Mouse (Mus musculus): Measurements from ENCODE around the gene Sun2.

GRCm38 (mm10) chr15:79747998-79748397 is 5.7 kb upstream of the Sun2 start:
- no peak for TF ChIP-seq MXI1 (IDR thresholded peaks at IDR 0.05; ENCODE audit: low read depth, low read length)
- no peak for TF ChIP-seq NELFE (IDR thresholded peaks at IDR 0.05; ENCODE audit: low read depth, low read length)
- no peak for TF ChIP-seq TBP (conservative IDR thresholded peaks at IDR 0.05; ENCODE audit: low read depth, low read length)
- TF ChIP-seq CTCF (conservative IDR thresholded peaks at IDR 0.05 in 1 of 2, IDR thresholded peaks at IDR 0.05 in 1 of 2; ENCODE audit: low read depth in 2 of 2, low read length in 2 of 2), result peak; percentile 8 to 39; a peak in 2 of 4 replicates
- no peak for TF ChIP-seq EP300 (IDR thresholded peaks at IDR 0.05; ENCODE audit: low read length)
- TF ChIP-seq POLR2A (IDR thresholded peaks at IDR 0.05; ENCODE audit: low read depth, low read length), result no peak
- TF ChIP-seq MAX (IDR thresholded peaks at IDR 0.05; ENCODE audit: low read length), result no peak
- TF ChIP-seq MAFK (IDR thresholded peaks at IDR 0.05; ENCODE audit: insufficient replicate concordance, low read length), result no peak
- no peak for TF ChIP-seq POLR2AphosphoS2 (IDR thresholded peaks at IDR 0.05; ENCODE audit: low read depth, low read length)
- no peak for TF ChIP-seq BHLHE40 (IDR thresholded peaks at IDR 0.05; ENCODE audit: low read depth, low read length)
- TF ChIP-seq HCFC1 (IDR thresholded peaks at IDR 0.05; ENCODE audit: low read depth, low read length), result no peak
- no peak for TF ChIP-seq KAT2A (IDR thresholded peaks at IDR 0.05; ENCODE audit: insufficient replicate concordance, low read length)

All from CH12.LX (cell line).